Mouse (Mus musculus) heart, adult 2 months (tissue): ENCODE data around the gene Il18bp. TPM values are rescaled to one million over a fixed set of nuclear protein-coding genes. Genes with fewer than 3 reads are reported as not detected.

Experiments
- DNase-seq, 2 experiments: peaks; one replicate each; pipeline ENCODE4 v3.0.0; 2021
- H3K27ac ChIP-seq: fragments of 200-600 bp; 2 replicates; pipeline ENCODE4 v1.8.1; 2022
- H3K27me3 ChIP-seq: fragments of 200-500 bp; 2 replicates; pipeline ENCODE4 v1.6.1; 2012; ENCODE audit warnings: mild to moderate bottlenecking, low read length, inconsistent platforms, mixed read lengths; ENCODE audit not compliant: control insufficient read depth, insufficient read depth
- H3K36me3 ChIP-seq: fragments of 200-500 bp; 2 replicates; pipeline ENCODE4 v1.6.1; 2012; ENCODE audit warnings: low read length, inconsistent platforms; ENCODE audit not compliant: control insufficient read depth, insufficient read depth
- H3K4me1 ChIP-seq: fragments of 200-500 bp; 2 replicates; pipeline ENCODE4 v1.6.1; 2011; ENCODE audit warnings: low read length; ENCODE audit not compliant: control insufficient read depth, insufficient read depth
- H3K4me3 ChIP-seq: fragments of 200-600 bp; 2 replicates; pipeline ENCODE4 v1.8.1; 2022
- H3K79me2 ChIP-seq: fragments of 200-500 bp; replicated peaks from 2 replicates; pipeline ENCODE4 v1.6.1; 2012; ENCODE audit warnings: mild to moderate bottlenecking, inconsistent platforms, low read length, moderate library complexity, mixed read lengths; ENCODE audit not compliant: control insufficient read depth, insufficient read depth
- H3K9ac ChIP-seq: fragments of 200-500 bp; 2 replicates; pipeline ENCODE4 v1.6.1; 2012; ENCODE audit warnings: low read depth, mild to moderate bottlenecking, control low read depth, inconsistent platforms, low read length, mixed read lengths
- CTCF ChIP-seq: fragments of 200-600 bp; IDR thresholded peaks from 2 replicates; pipeline ENCODE4 v1.8.1; 2022; ENCODE audit warnings: antibody characterized with exemption, mild to moderate bottlenecking, moderate library complexity
- EP300 ChIP-seq: fragments of 200-500 bp; IDR thresholded peaks from 2 replicates; pipeline ENCODE4 v1.6.1; 2011; ENCODE audit warnings: low read depth, low read length, control low read depth; ENCODE audit not compliant: insufficient read depth
- POLR2A ChIP-seq: fragments of 200-500 bp; IDR thresholded peaks from 2 replicates; pipeline ENCODE4 v1.6.1; 2011; ENCODE audit warnings: mild to moderate bottlenecking, low read depth, low read length, control low read depth; ENCODE audit not compliant: insufficient read depth
- WGBS: fragments of 180-500 bp; shearing (Covaris S2); methylation state at CpG from one replicate; pipeline ENCODE4 v1.1.7; 2018; 5-methylcytosine and 5-hydroxymethylcytosine counted together
- intact Hi-C: fragments of 180-260 bp; cut with DNase I; formaldehyde crosslinking; loops from one replicate; pipeline ENCODE4 v1.15.1; 2025
- polyA plus RNA-seq: library from polyadenylated mRNA; depleted of rRNA; stranded (reverse); fragments of >200 nt; gene quantifications from 2 replicates; pipeline ENCODE4 v1.2.3, GENCODE M21; 2012; rRNA removed
- total RNA-seq, 2 experiments: library from RNA; stranded (reverse); gene quantifications; 2 replicates each; pipeline ENCODE4 v1.2.3; 2021

Gene Il18bp
- total and polyA plus RNA-seq, 3 experiments = 8.6 to 14.4 (median 12.3) TPM

DNA sequence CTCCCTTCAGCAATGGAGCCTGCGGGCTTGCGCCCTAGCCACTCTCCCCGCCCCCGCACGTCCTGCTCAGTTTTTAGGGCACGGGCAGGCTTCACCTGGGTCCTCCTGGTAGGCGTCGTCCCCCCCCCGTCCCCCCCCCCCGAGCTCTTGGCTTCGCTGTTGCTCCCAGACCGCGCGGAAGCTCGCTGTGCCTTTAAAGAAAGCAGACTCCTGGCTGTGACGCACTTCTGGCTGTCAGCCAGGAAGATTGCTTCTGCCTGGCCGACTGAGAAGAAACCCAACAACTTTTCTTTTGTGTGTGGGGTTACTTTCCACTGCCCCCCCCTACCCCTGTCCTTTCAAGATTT is 48.1 kb downstream of the Il18bp start:
- Histone ChIP-seq H3K36me3 (peaks cover 28% of the 10 kb centered on the region), H3K27ac (peak overlapping the region; percentile 98), H3K79me2 (peaks cover 11% of the 10 kb centered on the region), H3K27me3 (no peaks in the 10 kb centered on the region), H3K4me1 (peaks cover 15% of the 10 kb centered on the region), H3K4me3 (peak overlapping the region; percentile 77), H3K9ac (peak overlapping the region; percentile 86)
- under 1% methylated on average over 14 of the region's 17 CpGs for WGBS
- intact Hi-C loops = loop anchor here (2.0 to 5.0 kb wide), 2 partner anchors 38 to 132 kb away; partner anchors contain the start of genes Inppl1, Lrrc51 and Numa1
- TF ChIP-seq EP300 (0 out of 2 replicates have a peak, but pooled peaks have one; percentile 20), CTCF (no peak), POLR2A (peak; percentile 49)
- DNase-seq = peak; percentile 91 to 93

DNA sequence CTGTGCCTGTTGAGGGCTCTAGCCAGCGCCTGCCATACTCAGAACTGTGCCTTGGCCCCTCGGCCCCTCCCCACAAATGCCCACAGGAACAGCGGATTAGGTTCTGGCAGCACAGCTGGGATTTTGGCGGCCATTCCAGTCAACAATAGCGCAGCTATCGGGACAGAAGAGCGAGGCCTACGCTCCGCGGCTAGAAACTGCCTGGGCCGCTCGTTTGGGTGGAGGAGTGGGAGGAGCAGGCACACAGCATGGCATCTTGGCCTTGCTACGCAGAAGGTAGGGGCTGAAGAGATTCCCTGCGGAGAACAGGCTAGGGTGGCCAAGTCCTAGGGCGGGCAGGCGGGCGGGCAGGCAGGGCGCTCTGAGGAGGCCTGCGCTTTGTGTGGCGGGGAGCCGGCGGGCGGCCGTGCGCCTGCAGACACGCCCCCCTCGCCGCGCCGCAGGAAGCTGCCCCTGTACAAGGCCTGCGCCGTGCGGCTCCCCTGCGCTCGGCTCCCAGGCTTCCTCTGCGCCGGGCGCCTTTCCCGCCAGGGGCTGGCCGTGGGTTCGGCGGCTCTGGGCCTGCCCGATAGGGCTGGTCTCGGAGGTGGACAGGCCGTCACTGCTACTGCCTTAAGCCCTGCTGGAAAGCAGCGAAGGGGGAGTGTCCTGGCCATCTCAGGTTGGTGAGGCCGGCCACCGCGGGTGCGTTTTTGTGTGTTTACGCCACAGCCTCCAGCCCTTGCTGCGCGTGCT is 48.6 kb downstream of the Il18bp start:
- Histone ChIP-seq H3K4me3 (peak overlapping the region; percentile 77), H3K36me3 (peaks cover 24% of the 10 kb centered on the region), H3K27me3 (no peaks in the 10 kb centered on the region), H3K4me1 (peaks cover 12% of the 10 kb centered on the region), H3K9ac (peak overlapping the region; percentile 86), H3K79me2 (peaks cover 9% of the 10 kb centered on the region), H3K27ac (peak overlapping the region; percentile 98)
- intact Hi-C loops = loop anchor here (2.0 to 5.0 kb wide), 3 partner anchors 38 to 131 kb away; partner anchors contain the start of genes Inppl1, Lrrc51, Numa1 and Tomt
- DNase-seq = peak; percentile 90 to 93
- no peak for TF ChIP-seq EP300
- TF ChIP-seq CTCF = peak; percentile 28
- TF ChIP-seq POLR2A = 0 out of 2 replicates have a peak, but pooled peaks have one; percentile 19
- under 1% methylated on average over 49 of the region's 53 CpGs for WGBS

- 52% methylated on average over 2 of the region's 2 CpGs for WGBS
- TF ChIP-seq CTCF (no peak), POLR2A (no peak), EP300 (no peak)
- Histone ChIP-seq H3K27ac (peak overlapping the region; percentile 98; the same call in 1 of the 2 replicates), H3K27me3 (no peaks in the 10 kb centered on the region), H3K4me1 (peaks cover 8% of the 10 kb centered on the region), H3K4me3 (no peak overlapping the region; the same call in 1 of the 2 replicates), H3K36me3 (peaks cover 13% of the 10 kb centered on the region), H3K9ac (no peak overlapping the region), H3K79me2 (peaks cover 9% of the 10 kb centered on the region)
- intact Hi-C loops = loop anchor here (2.0 kb wide), 1 partner anchor 62 kb away; the partner anchor contains the start of gene Tomt
- DNase-seq = no peak
Measured at GRCm38 (mm10) chr7:101968751-101969150, 49.7 kb downstream of the Il18bp start.

- peaks cover 3% of the 10 kb centered on the region for H3K4me1 ChIP-seq
- H3K27ac ChIP-seq = no peak overlapping the region
- H3K9ac ChIP-seq = no peak overlapping the region
Measured at GRCm38 (mm10) chr7:101967256-101967655, 51.2 kb downstream of the Il18bp start.

GRCm38 (mm10) chr7:101965606-101966005 is 52.9 kb downstream of the Il18bp start:
- no peak for TF ChIP-seq CTCF
- no peak for TF ChIP-seq EP300
- no peak for TF ChIP-seq POLR2A
- no peak for DNase-seq
- H3K27me3 ChIP-seq = no peaks in the 10 kb centered on the region
- 54% methylated on average over 2 of the region's 2 CpGs for WGBS
- intact Hi-C loops = no loop called here
- H3K79me2 ChIP-seq = peaks cover 4% of the 10 kb centered on the region
- peaks cover 3% of the 10 kb centered on the region for H3K4me1 ChIP-seq
- H3K36me3 ChIP-seq = no peaks in the 10 kb centered on the region
- no peak overlapping the region for H3K27ac ChIP-seq
- no peak overlapping the region for H3K9ac ChIP-seq
- H3K4me3 ChIP-seq = no peak overlapping the region

More at GRCm38 (mm10) chr7:101967256-101967655, 51.2 kb downstream of the Il18bp start:
- DNase-seq = no peak
- WGBS = 64% methylated on average over 1 of the region's 1 CpGs
- no peak for TF ChIP-seq CTCF
- TF ChIP-seq EP300 = no peak
- no peak for TF ChIP-seq POLR2A
- Histone ChIP-seq H3K27me3 (no peaks in the 10 kb centered on the region), H3K36me3 (peaks cover 7% of the 10 kb centered on the region), H3K4me3 (no peak overlapping the region), H3K79me2 (peaks cover 4% of the 10 kb centered on the region)
- intact Hi-C loops = no loop called here

Other genes with a start within 250 kb of the Il18bp start
- under 1 TPM; 0.14 to 0.34 TPM for gene Phox2a, start 200.4 kb downstream of the Il18bp start, total RNA-seq
- gene Phox2a, start 200.4 kb downstream of the Il18bp start, polyA plus RNA-seq = 0.20 and 0.33 TPM in 2 replicates
- 100 to 1,000 TPM; 146 to 164 TPM for gene Inppl1, start 180.5 kb downstream of the Il18bp start, total RNA-seq
- gene Inppl1, start 180.5 kb downstream of the Il18bp start, polyA plus RNA-seq = 170 and 177 TPM in 2 replicates
- gene Folr2, start 161.5 kb downstream of the Il18bp start, total RNA-seq = 1 to 10 TPM; 5.2 to 6.0 TPM
- 23.1 and 29.8 TPM in 2 replicates for gene Folr2, start 161.5 kb downstream of the Il18bp start, polyA plus RNA-seq
- 10 to 100 TPM; 18.4 to 20.3 TPM for gene Anapc15, start 155.0 kb downstream of the Il18bp start, total RNA-seq
- 24.2 and 27.9 TPM in 2 replicates for gene Anapc15, start 155.0 kb downstream of the Il18bp start, polyA plus RNA-seq
- not detected for gene Folr1, start 147.9 kb downstream of the Il18bp start, total RNA-seq
- gene Folr1, start 147.9 kb downstream of the Il18bp start, polyA plus RNA-seq = 0.39 and 2.1 TPM in 2 replicates
- 100 to 1,000 TPM; 104 to 125 TPM for gene Lamtor1, start 112.8 kb downstream of the Il18bp start, total RNA-seq
- gene Lamtor1, start 112.8 kb downstream of the Il18bp start, polyA plus RNA-seq = 244 and 272 TPM in 2 replicates
- not detected for gene Tomt, start 112.3 kb downstream of the Il18bp start, total RNA-seq
- gene Tomt, start 112.3 kb downstream of the Il18bp start, polyA plus RNA-seq = 0.12 TPM in 1 of 2 replicates, not detected in the other
- 1 to 10 TPM; 3.0 to 4.5 TPM for gene Lrrc51, start 84.8 kb downstream of the Il18bp start, total RNA-seq
- 7.5 and 11.6 TPM in 2 replicates for gene Lrrc51, start 84.8 kb downstream of the Il18bp start, polyA plus RNA-seq
- gene Numa1, start 84.6 kb downstream of the Il18bp start, total RNA-seq = 10 to 100 TPM; 88.3 to 93.8 TPM
- gene Numa1, start 84.6 kb downstream of the Il18bp start, polyA plus RNA-seq = 53.3 and 63.3 TPM in 2 replicates
- gene Rnf121, start 46.8 kb upstream of the Il18bp start, total RNA-seq = 10 to 100 TPM; 20.7 to 23.9 TPM
- 21.3 and 33.9 TPM in 2 replicates for gene Rnf121, start 46.8 kb upstream of the Il18bp start, polyA plus RNA-seq
- gene Xndc1, start 46.8 kb upstream of the Il18bp start, total RNA-seq = 1 to 10 TPM; 5.7 to 6.5 TPM
- 11.2 and 18.6 TPM in 2 replicates for gene Xndc1, start 46.8 kb upstream of the Il18bp start, polyA plus RNA-seq
- under 1 TPM; 0.81 to 0.98 TPM for gene Xntrpc, start 47.0 kb upstream of the Il18bp start, total RNA-seq
- gene Xntrpc, start 47.0 kb upstream of the Il18bp start, polyA plus RNA-seq = 1.2 and 2.4 TPM in 2 replicates
- under 1 TPM in 1 of 2 experiments, not detected in 1; 0.23 TPM for gene Trpc2, start 64.4 kb upstream of the Il18bp start, total RNA-seq
- gene Trpc2, start 64.4 kb upstream of the Il18bp start, polyA plus RNA-seq = 0.70 and 1.2 TPM in 2 replicates
- 100 to 1,000 TPM; 242 to 279 TPM for gene Art1, start 83.1 kb upstream of the Il18bp start, total RNA-seq
- 251 and 293 TPM in 2 replicates for gene Art1, start 83.1 kb upstream of the Il18bp start, polyA plus RNA-seq
- gene Art5, start 90.8 kb upstream of the Il18bp start, total RNA-seq = 10 to 100 TPM; 15.7 to 18.3 TPM
- 13.8 and 13.9 TPM in 2 replicates for gene Art5, start 90.8 kb upstream of the Il18bp start, polyA plus RNA-seq
- gene Chrna10, start 98.1 kb upstream of the Il18bp start, total RNA-seq = not detected
- gene Chrna10, start 98.1 kb upstream of the Il18bp start, polyA plus RNA-seq = 0.21 TPM in 1 of 2 replicates, not detected in the other
- gene Nup98, start 191.5 kb upstream of the Il18bp start, total RNA-seq = 10 to 100 TPM; 31.9 to 32.9 TPM
- 9.9 and 15.6 TPM in 2 replicates for gene Nup98, start 191.5 kb upstream of the Il18bp start, polyA plus RNA-seq
- 10 to 100 TPM; 59.7 to 65.4 TPM for gene Pgap2, start 191.5 kb upstream of the Il18bp start, total RNA-seq
- gene Pgap2, start 191.5 kb upstream of the Il18bp start, polyA plus RNA-seq = 111 and 124 TPM in 2 replicates
- 10 to 100 TPM; 22.4 to 26.3 TPM for gene Rhog, start 237.4 kb upstream of the Il18bp start, total RNA-seq
- 22.5 and 34.2 TPM in 2 replicates for gene Rhog, start 237.4 kb upstream of the Il18bp start, polyA plus RNA-seq
- gene Stim1, start 249.1 kb upstream of the Il18bp start, total RNA-seq = 10 to 100 TPM; 23.9 to 24.1 TPM
- gene Stim1, start 249.1 kb upstream of the Il18bp start, polyA plus RNA-seq = 22.8 and 26.8 TPM in 2 replicates